ENCODE assay signal across 23 mouse cellular contexts in genomic region chr6:53592230-53592629, GRCm38 (mm10).
DNase-seq lines count a peak whose midpoint lies in the region; ATAC-seq lines count a peak whose summit lies in the region.
"Had no signal": no experiment of that assay in that cellular context is flagged by ENCODE, and none has a peak within 500 bp of the region (broad histone marks: within the 10 kb centered on the region; RNA-seq: fewer than 3 reads in every experiment).

No protein-coding gene starts in this region.

- no peaks in the 10 kb centered on the region for H3K36me3 ChIP-seq in megakaryocyte, embryonic 14.5 days (replicated peaks; ENCODE audit: low read length)
- H3K36me3 ChIP-seq: embryonic facial prominence, embryonic 10.5 days; liver, embryonic 12.5 days; lung, embryonic 15.5 days; neural tube, embryonic 13.5 days; stomach, embryonic 15.5 days had no signal

- peaks cover 26% of the 10 kb centered on the region for H3K4me1 ChIP-seq in megakaryocyte, embryonic 14.5 days
- H3K4me1 ChIP-seq: liver, embryonic 12.5 days; lung, embryonic 15.5 days; stomach, embryonic 15.5 days had no signal

- no peaks in the 10 kb centered on the region for H3K27me3 ChIP-seq in megakaryocyte, embryonic 14.5 days (replicated peaks)
- H3K27me3 ChIP-seq: heart, embryonic 12.5 days; liver, embryonic 12.5 days; lung, embryonic 15.5 days; neural tube, embryonic 13.5 days; stomach, embryonic 15.5 days had no signal

- DNase-seq in lung, postnatal 25 days (ENCODE audit: low spot score), result peak; percentile 36
- DNase-seq in lung, adult 18-20 months, result no peak
- DNase-seq in cerebellum, adult 18-20 months, result no peak
- no peak for DNase-seq in cerebellum, adult 11-12 months
- no peak for DNase-seq in ovary, postnatal 10 days (ENCODE audit: low spot score)
- DNase-seq: adrenal gland, postnatal 14 days; cerebellum, adult 2 months; heart, postnatal 36 days; kidney, adult 18-20 months; kidney, postnatal 10 days; left cerebral cortex, postnatal 4 days; right cerebral cortex, postnatal 25 days had no signal

- peak overlapping the region; percentile 2 for H3K4me3 ChIP-seq in megakaryocyte, embryonic 14.5 days (replicated peaks)
- H3K4me3 ChIP-seq: embryonic facial prominence, embryonic 10.5 days; heart, embryonic 12.5 days; left cerebral cortex, adult 2 months; liver, embryonic 12.5 days; lung, embryonic 15.5 days; neural tube, embryonic 13.5 days; stomach, embryonic 15.5 days had no signal

- peak; percentile 51; the same call in 1 of the 2 replicates for ATAC-seq in common myeloid progenitor, adult 5-6 weeks (replicated peaks; ENCODE audit: low read depth, poor library complexity, severe bottlenecking)
- ATAC-seq: activated CD4-positive, CD25-positive, alpha-beta regulatory T cell, adult 4 months; hindbrain, embryonic 16.5 days; liver, embryonic 12.5 days had no signal

- H3K9me3 ChIP-seq in megakaryocyte, embryonic 14.5 days, result 0 out of 2 replicates have a peak, but pooled peaks cover 2% of the 10 kb centered on the region
- H3K9me3 ChIP-seq: embryonic facial prominence, embryonic 10.5 days; heart, embryonic 12.5 days; liver, embryonic 12.5 days; lung, embryonic 15.5 days; neural tube, embryonic 13.5 days; stomach, embryonic 15.5 days had no signal
